12 mouse cellular contexts compared by ENCODE assay signal in the genomic region with DNA sequence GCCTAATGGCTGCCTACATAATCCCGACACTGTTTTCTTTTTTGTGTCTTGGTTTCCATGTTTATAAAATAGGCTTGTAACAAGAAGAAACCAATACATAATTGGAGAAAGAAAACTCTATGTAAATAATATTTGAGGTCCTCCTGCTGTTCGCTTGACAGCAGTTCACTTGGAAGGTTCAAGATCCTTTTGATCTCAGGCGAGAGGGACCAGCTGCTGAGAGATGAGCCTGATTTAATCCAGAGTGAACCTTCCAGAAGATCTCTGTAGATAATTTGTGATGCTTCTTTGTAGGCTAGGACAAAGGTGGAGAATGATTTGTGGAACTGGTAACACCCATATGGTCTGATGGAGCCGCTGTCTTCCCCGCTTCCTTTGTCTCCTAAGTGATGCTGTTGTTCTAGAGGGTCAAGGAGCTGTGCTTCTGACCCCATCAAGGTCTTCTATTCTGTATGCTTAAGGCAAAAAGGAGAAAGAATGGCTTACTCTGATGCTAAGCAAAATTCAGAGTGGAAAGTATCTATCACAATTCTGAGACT. TPM values are rescaled to one million over a fixed set of nuclear protein-coding genes. Genes with fewer than 3 reads are reported as not detected.
DNase-seq lines count a peak whose midpoint lies in the region; ATAC-seq and TF ChIP-seq lines count a peak whose summit lies in the region.
"Had no signal": no experiment of that assay in that cellular context is flagged by ENCODE, and none has a peak within 500 bp of the region (broad histone marks: within the 10 kb centered on the region; RNA-seq: fewer than 3 reads in every experiment).

No protein-coding gene starts in this region.

- no peak for DNase-seq in heart, adult 18-20 months
- peak; percentile 88 for DNase-seq in lung, embryonic 14.5 days
- DNase-seq in lung, postnatal 4 days = no peak
- peak; percentile 51 to 56 for DNase-seq in kidney, postnatal 4 days
- no peak for DNase-seq in gastrocnemius, postnatal 14 days
- no peak for DNase-seq in spleen, postnatal 10 days (ENCODE audit: low spot score in 2 of 2)
- DNase-seq: right cerebral cortex, adult 18-20 months had no signal

- H3K9ac ChIP-seq in heart, embryonic 11.5 days (ENCODE audit: low read depth, low read length) = no peak overlapping the region
- no peak overlapping the region for H3K9ac ChIP-seq in lung, embryonic 14.5 days
- H3K9ac ChIP-seq in stomach, embryonic 16.5 days (ENCODE audit: low read length) = no peak overlapping the region
- H3K9ac ChIP-seq: hindbrain, embryonic 15.5 days; limb, embryonic 12.5 days had no signal

- H3K27ac ChIP-seq in heart, embryonic 11.5 days (ENCODE audit: low read depth, low read length) = peak overlapping the region; percentile 81
- peak overlapping the region; percentile 81 for H3K27ac ChIP-seq in lung, embryonic 14.5 days (ENCODE audit: low read depth)
- H3K27ac ChIP-seq in stomach, embryonic 16.5 days (ENCODE audit: low read length) = peak overlapping the region; percentile 85
- H3K27ac ChIP-seq: hindbrain, embryonic 15.5 days; limb, embryonic 12.5 days had no signal

- H3K36me3 ChIP-seq in heart, embryonic 11.5 days (ENCODE audit: control insufficient read depth, insufficient read depth, low read length) = no peaks in the 10 kb centered on the region
- no peaks in the 10 kb centered on the region for H3K36me3 ChIP-seq in lung, embryonic 14.5 days (ENCODE audit: insufficient read depth)
- H3K36me3 ChIP-seq in stomach, embryonic 16.5 days (ENCODE audit: control insufficient read depth, insufficient read depth, low read length) = no peaks in the 10 kb centered on the region
- H3K36me3 ChIP-seq: hindbrain, embryonic 15.5 days; limb, embryonic 12.5 days had no signal

- H3K4me1 ChIP-seq in heart, embryonic 11.5 days (ENCODE audit: control insufficient read depth, insufficient read depth, low read length) = peaks cover 39% of the 10 kb centered on the region
- H3K4me1 ChIP-seq in lung, embryonic 14.5 days (ENCODE audit: insufficient read depth) = peaks cover 29% of the 10 kb centered on the region
- H3K4me1 ChIP-seq in stomach, embryonic 16.5 days (ENCODE audit: control insufficient read depth, insufficient read depth, low read length) = peaks cover 36% of the 10 kb centered on the region
- H3K4me1 ChIP-seq: limb, embryonic 12.5 days had no signal

- WGBS in heart, embryonic 11.5 days (ENCODE audit: insufficient replicate concordance) = 63% methylated on average over 5 of the region's 5 CpGs
- 34% methylated on average over 5 of the region's 5 CpGs for WGBS in lung, embryonic 14.5 days
- WGBS in stomach, embryonic 16.5 days = 42% methylated on average over 5 of the region's 5 CpGs

- no peak overlapping the region for H3K4me3 ChIP-seq in heart, embryonic 11.5 days (ENCODE audit: low read depth, low read length)
- no peak overlapping the region for H3K4me3 ChIP-seq in lung, embryonic 14.5 days (ENCODE audit: low read depth, low read length)
- no peak overlapping the region for H3K4me3 ChIP-seq in stomach, embryonic 16.5 days (replicated peaks; ENCODE audit: low read length)
- H3K4me3 ChIP-seq: hindbrain, embryonic 15.5 days; limb, embryonic 12.5 days; megakaryocyte, embryonic 14.5 days had no signal

- peak; percentile 15; the same call in 1 of the 2 replicates for ATAC-seq in heart, embryonic 11.5 days (replicated peaks; ENCODE audit: insufficient number of reproducible peaks, low FRiP score, low TSS enrichment)
- ATAC-seq in lung, embryonic 14.5 days (ENCODE audit: insufficient read depth) = peak; percentile 47
- peak; percentile 11; the same call in 1 of the 2 replicates for ATAC-seq in stomach, embryonic 16.5 days (ENCODE audit: insufficient read depth, low FRiP score)

- H3K27me3 ChIP-seq in heart, embryonic 11.5 days (ENCODE audit: control insufficient read depth, insufficient read depth, low read length) = no peaks in the 10 kb centered on the region
- H3K27me3 ChIP-seq in lung, embryonic 14.5 days (ENCODE audit: insufficient read depth, low read length) = no peaks in the 10 kb centered on the region
- H3K27me3 ChIP-seq in stomach, embryonic 16.5 days (ENCODE audit: control insufficient read depth, insufficient read depth, low read length) = no peaks in the 10 kb centered on the region
- H3K27me3 ChIP-seq: hindbrain, embryonic 15.5 days had no signal

- intact Hi-C loops in gastrocnemius, postnatal 14 days (cut with DNase I; ENCODE audit: low total_unique reads) = no loop called here

- H3K4me2 ChIP-seq in heart, embryonic 11.5 days = no peak overlapping the region
- no peak overlapping the region for H3K4me2 ChIP-seq in lung, embryonic 14.5 days
- no peak overlapping the region for H3K4me2 ChIP-seq in stomach, embryonic 16.5 days (ENCODE audit: low read depth, low read length)
- H3K4me2 ChIP-seq: hindbrain, embryonic 15.5 days; limb, embryonic 12.5 days had no signal

- no peak for TF ChIP-seq CTCF in lung, embryonic 14.5 days (IDR thresholded peaks at IDR 0.05; ENCODE audit: low read depth)

- no peaks in the 10 kb centered on the region for H3K9me3 ChIP-seq in heart, embryonic 11.5 days (replicated peaks; ENCODE audit: control insufficient read depth, low read length)
- no peaks in the 10 kb centered on the region for H3K9me3 ChIP-seq in lung, embryonic 14.5 days (ENCODE audit: low read depth, low read length)
- H3K9me3 ChIP-seq in stomach, embryonic 16.5 days (replicated peaks; ENCODE audit: control insufficient read depth, low read length) = no peaks in the 10 kb centered on the region
- H3K9me3 ChIP-seq: hindbrain, embryonic 15.5 days; limb, embryonic 12.5 days; megakaryocyte, embryonic 14.5 days had no signal

RNA-seq across cellular contexts. Expression of a gene that starts 36.0 kb away (rescaled TPM):
- polyA plus RNA-seq in heart, embryonic 11.5 days (2014; fragmentation: Nextera tagmentation; extraction: Ambion mirVana) = 38.3 and 51.0 TPM in 2 replicates
- total RNA-seq in heart, adult 18-20 months (2021) = 10 to 100 TPM; 97.3 to 97.5 TPM
- polyA plus RNA-seq in lung, embryonic 14.5 days (2014; fragmentation: Nextera tagmentation; extraction: Ambion mirVana) = 23.0 and 25.0 TPM in 2 replicates
- 14.5 and 15.1 TPM in 2 replicates for polyA plus RNA-seq in stomach, embryonic 16.5 days (2015; fragmentation: Nextera tagmentation; extraction: Ambion mirVana)
- 10 to 100 TPM; 10.8 to 11.7 TPM for total RNA-seq in gastrocnemius, postnatal 14 days (2021)

Comparison
In these comparisons a context has a peak if more than half of its experiments do, and no peak if none do; other contexts are left out.
1. DNase-seq: peak in lung, embryonic 14.5 days (single experiment) and kidney, postnatal 4 days (2 of 2); none in heart, adult 18-20 months (0 of 2), lung, postnatal 4 days (0 of 2), gastrocnemius, postnatal 14 days (single experiment) and spleen, postnatal 10 days (0 of 2).
2. Peak in every context shown above with its lines, with median percentiles within 50 percentile points of each other: ATAC-seq and H3K27ac ChIP-seq.